Mouse (Mus musculus): Measurements from ENCODE around the gene Plscr1.

Plscr1 gene

GRCm38 (mm10) chr9:92249447-92249852 lies at the start of gene Plscr1:
TSS of gene Plscr1 (plus strand) at chr9:92249750.
- in situ Hi-C loops (cut with MboI, MseI) = no loop called here

- in situ Hi-C loops (cut with MboI, MseI) = no loop called here
Measured at GRCm38 (mm10) chr9:92204397-92204796, 45.2 kb upstream of the Plscr1 start.

GRCm38 (mm10) chr9:92207307-92207706 lies 42.2 kb upstream of the Plscr1 start:
- in situ Hi-C loops (cut with MboI, MseI) = loop anchor here (5.0 kb wide), 1 partner anchor 90 kb away; no protein-coding TSS in a partner anchor

- in situ Hi-C loops (cut with MboI, MseI) = loop anchor here (5.0 kb wide), 1 partner anchor 90 kb away; no protein-coding TSS in a partner anchor
Measured at GRCm38 (mm10) chr9:92207757-92208156, 41.8 kb upstream of the Plscr1 start.

- in situ Hi-C loops (cut with MboI, MseI) = loop anchor here (5.0 kb wide), 1 partner anchor 87 kb away; no protein-coding TSS in a partner anchor
Measured at GRCm38 (mm10) chr9:92209850-92210249, 39.7 kb upstream of the Plscr1 start.

- in situ Hi-C loops (cut with MboI, MseI) = no loop called here
Measured at GRCm38 (mm10) chr9:92210386-92210967, 39.1 kb upstream of the Plscr1 start.

GRCm38 (mm10) chr9:92211048-92211447 lies 38.5 kb upstream of the Plscr1 start:
- in situ Hi-C loops (cut with MboI, MseI) = no loop called here

- in situ Hi-C loops (cut with MboI, MseI) = loop anchor here (5.0 kb wide), 4 partner anchors 60 to 400 kb away; partner anchors contain the start of gene Plscr2
Measured at GRCm38 (mm10) chr9:92217484-92217883, 32.1 kb upstream of the Plscr1 start.

- in situ Hi-C loops (cut with MboI, MseI) = loop anchor here (5.0 kb wide), 4 partner anchors 59 to 399 kb away; partner anchors contain the start of gene Plscr2
Measured at GRCm38 (mm10) chr9:92217896-92218295, 31.7 kb upstream of the Plscr1 start.

- in situ Hi-C loops (cut with MboI, MseI) = no loop called here
Measured at GRCm38 (mm10) chr9:92220151-92220550, 29.4 kb upstream of the Plscr1 start.

GRCm38 (mm10) chr9:92221480-92221879 lies 28.1 kb upstream of the Plscr1 start:
- in situ Hi-C loops (cut with MboI, MseI) = no loop called here

GRCm38 (mm10) chr9:92224598-92225231 lies 24.8 kb upstream of the Plscr1 start:
- in situ Hi-C loops (cut with MboI, MseI) = loop anchor here (5.0 kb wide), 2 partner anchors 163 to 313 kb away; no protein-coding TSS in a partner anchor

- in situ Hi-C loops (cut with MboI, MseI) = loop anchor here (5.0 kb wide), 2 partner anchors 161 to 311 kb away; no protein-coding TSS in a partner anchor
Measured at GRCm38 (mm10) chr9:92226127-92226655, 23.4 kb upstream of the Plscr1 start.

GRCm38 (mm10) chr9:92226795-92227194 lies 22.8 kb upstream of the Plscr1 start:
- in situ Hi-C loops (cut with MboI, MseI) = loop anchor here (5.0 kb wide), 2 partner anchors 161 to 311 kb away; no protein-coding TSS in a partner anchor

- in situ Hi-C loops (cut with MboI, MseI) = loop anchor here (5.0 kb wide), 2 partner anchors 158 to 308 kb away; no protein-coding TSS in a partner anchor
Measured at GRCm38 (mm10) chr9:92228867-92229832, 20.4 kb upstream of the Plscr1 start.

GRCm38 (mm10) chr9:92229833-92230205 lies 19.7 kb upstream of the Plscr1 start:
- in situ Hi-C loops (cut with MboI, MseI) = loop anchor here (5.0 kb wide), 2 partner anchors 157 to 307 kb away; no protein-coding TSS in a partner anchor

GRCm38 (mm10) chr9:92234901-92235458 lies 14.6 kb upstream of the Plscr1 start:
- in situ Hi-C loops (cut with MboI, MseI) = no loop called here

- in situ Hi-C loops (cut with MboI, MseI) = no loop called here
Measured at GRCm38 (mm10) chr9:92248773-92249446, 640 bp upstream of the Plscr1 start.

GRCm38 (mm10) chr9:92249987-92250772 lies 630 bp downstream of the Plscr1 start:
- in situ Hi-C loops (cut with MboI, MseI) = loop anchor here (25.0 kb wide), 1 partner anchor 1988 kb away; the partner anchor contains the start of gene Tbc1d2b
